Mouse (Mus musculus): ENCODE results near the gene Taf1b. TPM values are rescaled to one million over a fixed set of nuclear protein-coding genes. Genes with fewer than 3 reads are reported as not detected.

Gene Taf1b
- total and polyA plus RNA-seq, 2 experiments from 2014 or later: 15.2 to 33.1 TPM

GRCm38 (mm10) chr12:24574870-24575269 lies 76.7 kb downstream of the Taf1b start:
- ATAC-seq (ENCODE audit: low FRiP score) (no peak), DNase-seq (ENCODE audit: low spot score) (no peak)
- TF ChIP-seq CTCF (IDR thresholded peaks at IDR 0.05): no peak
- no peaks in the 10 kb centered on the region for H3K9me3 ChIP-seq (ENCODE audit: low read length)
- H3K36me3 ChIP-seq (ENCODE audit: insufficient read depth, low read length): no peaks in the 10 kb centered on the region
- 43% methylated on average over 7 of the region's 7 CpGs for WGBS
- H3K9ac ChIP-seq (replicated peaks; ENCODE audit: low read length, poor library complexity, severe bottlenecking): no peak overlapping the region
- H3K4me3 ChIP-seq (ENCODE audit: low read depth, low read length): no peak overlapping the region
- H3K4me1 ChIP-seq (ENCODE audit: insufficient read depth, low read length): no peaks in the 10 kb centered on the region
- H3K27ac ChIP-seq (ENCODE audit: low read depth, low read length): no peak overlapping the region
- no peak overlapping the region for H3K4me2 ChIP-seq (ENCODE audit: low read depth, low read length, poor library complexity, severe bottlenecking)
- peaks cover 7% of the 10 kb centered on the region; the same call in 1 of the 2 replicates for H3K27me3 ChIP-seq (ENCODE audit: insufficient read depth, low read length)

GRCm38 (mm10) chr12:24580452-24580851 lies 82.3 kb downstream of the Taf1b start:
- no peak overlapping the region for H3K27ac ChIP-seq (ENCODE audit: low read depth, low read length)
- H3K9me3 ChIP-seq (ENCODE audit: low read length): no peaks in the 10 kb centered on the region
- H3K4me2 ChIP-seq (ENCODE audit: low read depth, low read length, poor library complexity, severe bottlenecking): no peak overlapping the region
- no peak for ATAC-seq (ENCODE audit: low FRiP score)
- H3K4me1 ChIP-seq (ENCODE audit: insufficient read depth, low read length): no peaks in the 10 kb centered on the region
- H3K9ac ChIP-seq (replicated peaks; ENCODE audit: low read length, poor library complexity, severe bottlenecking): no peak overlapping the region
- WGBS: 73% methylated on average over 1 of the region's 1 CpGs
- no peaks in the 10 kb centered on the region for H3K27me3 ChIP-seq (ENCODE audit: insufficient read depth, low read length)
- TF ChIP-seq CTCF (IDR thresholded peaks at IDR 0.05): no peak
- no peak for DNase-seq (ENCODE audit: low spot score)
- no peaks in the 10 kb centered on the region for H3K36me3 ChIP-seq (ENCODE audit: insufficient read depth, low read length)
- H3K4me3 ChIP-seq (ENCODE audit: low read depth, low read length): no peak overlapping the region

- H3K9ac ChIP-seq (replicated peaks; ENCODE audit: low read length, poor library complexity, severe bottlenecking): no peak overlapping the region
- 54% methylated on average over 14 of the region's 14 CpGs for WGBS
- no peak for TF ChIP-seq CTCF (IDR thresholded peaks at IDR 0.05)
- H3K4me3 ChIP-seq (ENCODE audit: low read depth, low read length): no peak overlapping the region
- no peaks in the 10 kb centered on the region for H3K9me3 ChIP-seq (ENCODE audit: low read length)
- ATAC-seq (ENCODE audit: low FRiP score) (peak; percentile 74; the same call in 1 of the 2 replicates), DNase-seq (ENCODE audit: low spot score) (peak; percentile 61)
- no peak overlapping the region for H3K27ac ChIP-seq (ENCODE audit: low read depth, low read length)
- H3K36me3 ChIP-seq (ENCODE audit: insufficient read depth, low read length): no peaks in the 10 kb centered on the region
- no peaks in the 10 kb centered on the region for H3K4me1 ChIP-seq (ENCODE audit: insufficient read depth, low read length)
- no peak overlapping the region for H3K4me2 ChIP-seq (ENCODE audit: low read depth, low read length, poor library complexity, severe bottlenecking)
- H3K27me3 ChIP-seq (ENCODE audit: insufficient read depth, low read length): no peaks in the 10 kb centered on the region
Observed at GRCm38 (mm10) chr12:24580996-24581683, 83.0 kb downstream of the Taf1b start.

- no peak overlapping the region for H3K27ac ChIP-seq (ENCODE audit: low read depth, low read length)
- no peaks in the 10 kb centered on the region for H3K4me1 ChIP-seq (ENCODE audit: insufficient read depth, low read length)
- TF ChIP-seq CTCF (IDR thresholded peaks at IDR 0.05): no peak
- H3K9ac ChIP-seq (replicated peaks; ENCODE audit: low read length, poor library complexity, severe bottlenecking): no peak overlapping the region
- WGBS: 77% methylated on average over 3 of the region's 3 CpGs
- H3K9me3 ChIP-seq (ENCODE audit: low read length): no peaks in the 10 kb centered on the region
- H3K4me3 ChIP-seq (ENCODE audit: low read depth, low read length): no peak overlapping the region
- H3K27me3 ChIP-seq (ENCODE audit: insufficient read depth, low read length): no peaks in the 10 kb centered on the region
- DNase-seq (ENCODE audit: low spot score) (peak; percentile 17), ATAC-seq (ENCODE audit: low FRiP score) (no peak)
- H3K4me2 ChIP-seq (ENCODE audit: low read depth, low read length, poor library complexity, severe bottlenecking): no peak overlapping the region
- H3K36me3 ChIP-seq (ENCODE audit: insufficient read depth, low read length): no peaks in the 10 kb centered on the region
Observed at GRCm38 (mm10) chr12:24583653-24584052, 85.5 kb downstream of the Taf1b start.

GRCm38 (mm10) chr12:24584835-24585234 lies 86.7 kb downstream of the Taf1b start:
- ATAC-seq (ENCODE audit: low FRiP score) (no peak), DNase-seq (ENCODE audit: low spot score) (peak; percentile 51)
- no peak for TF ChIP-seq CTCF (IDR thresholded peaks at IDR 0.05)
- no peaks in the 10 kb centered on the region for H3K4me1 ChIP-seq (ENCODE audit: insufficient read depth, low read length)
- H3K9ac ChIP-seq (replicated peaks; ENCODE audit: low read length, poor library complexity, severe bottlenecking): no peak overlapping the region
- H3K4me3 ChIP-seq (ENCODE audit: low read depth, low read length): no peak overlapping the region
- no peak overlapping the region for H3K4me2 ChIP-seq (ENCODE audit: low read depth, low read length, poor library complexity, severe bottlenecking)
- H3K9me3 ChIP-seq (ENCODE audit: low read length): no peaks in the 10 kb centered on the region
- no peak overlapping the region for H3K27ac ChIP-seq (ENCODE audit: low read depth, low read length)
- H3K27me3 ChIP-seq (ENCODE audit: insufficient read depth, low read length): no peaks in the 10 kb centered on the region
- H3K36me3 ChIP-seq (ENCODE audit: insufficient read depth, low read length): no peaks in the 10 kb centered on the region
- WGBS: 82% methylated on average over 8 of the region's 8 CpGs

- Histone ChIP-seq H3K4me1 (ENCODE audit: insufficient read depth, low read length) (no peaks in the 10 kb centered on the region), H3K9ac (replicated peaks; ENCODE audit: low read length, poor library complexity, severe bottlenecking) (no peak overlapping the region), H3K9me3 (ENCODE audit: low read length) (no peaks in the 10 kb centered on the region), H3K27ac (ENCODE audit: low read depth, low read length) (no peak overlapping the region), H3K36me3 (ENCODE audit: insufficient read depth, low read length) (no peaks in the 10 kb centered on the region), H3K4me3 (ENCODE audit: low read depth, low read length) (no peak overlapping the region), H3K4me2 (ENCODE audit: low read depth, low read length, poor library complexity, severe bottlenecking) (no peak overlapping the region), H3K27me3 (ENCODE audit: insufficient read depth, low read length) (no peaks in the 10 kb centered on the region)
- ATAC-seq (ENCODE audit: low FRiP score) (no peak), DNase-seq (ENCODE audit: low spot score) (no peak)
- no peak for TF ChIP-seq CTCF (IDR thresholded peaks at IDR 0.05)
- 70% methylated on average over 7 of the region's 7 CpGs for WGBS
Observed at GRCm38 (mm10) chr12:24586193-24586592, 88.0 kb downstream of the Taf1b start.

Measured in midbrain, postnatal 0 days (tissue).